Mouse (Mus musculus) embryo, embryonic 11.5 days (tissue): ENCODE results near the gene Txndc2.
A peak's percentile ranks its signal among the peaks of the same experiment; 100 is the strongest.
"Not testable (repeated sequence)": the region's sequence is repeated elsewhere in the genome, so short reads cannot be mapped to it uniquely, and the experiment has no call there.

ENCODE experiments used
- DNase-seq: peaks from one replicate; pipeline ENCODE4 v3.0.0-alpha.2; 2012; ENCODE audit warnings: low read depth, low spot score

The Txndc2 gene

GRCm38 (mm10) chr17:65656076-65656475 lies 14.1 kb upstream of the Txndc2 start:
- no peak for DNase-seq

DNA sequence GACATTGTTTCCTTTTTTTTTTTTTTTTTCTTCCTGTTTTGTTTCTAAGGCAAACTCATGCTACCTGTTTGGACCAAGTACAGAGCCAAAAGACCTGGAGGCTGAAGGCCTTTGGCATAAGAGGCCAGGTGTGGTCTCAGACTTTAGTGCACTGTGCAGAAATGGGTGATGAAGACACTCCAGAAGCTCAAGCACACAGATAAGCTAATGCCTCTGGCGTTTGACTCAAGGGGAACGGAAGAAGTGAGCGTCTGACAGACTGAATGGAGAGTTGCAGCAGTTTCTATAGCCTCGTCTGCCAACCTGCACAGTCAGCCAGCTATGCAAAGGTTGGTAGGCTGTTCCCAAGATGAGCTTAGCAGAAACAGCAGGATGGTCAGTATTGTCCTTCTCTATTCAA lies 13.6 kb upstream of the Txndc2 start:
- DNase-seq = no peak

DNA sequence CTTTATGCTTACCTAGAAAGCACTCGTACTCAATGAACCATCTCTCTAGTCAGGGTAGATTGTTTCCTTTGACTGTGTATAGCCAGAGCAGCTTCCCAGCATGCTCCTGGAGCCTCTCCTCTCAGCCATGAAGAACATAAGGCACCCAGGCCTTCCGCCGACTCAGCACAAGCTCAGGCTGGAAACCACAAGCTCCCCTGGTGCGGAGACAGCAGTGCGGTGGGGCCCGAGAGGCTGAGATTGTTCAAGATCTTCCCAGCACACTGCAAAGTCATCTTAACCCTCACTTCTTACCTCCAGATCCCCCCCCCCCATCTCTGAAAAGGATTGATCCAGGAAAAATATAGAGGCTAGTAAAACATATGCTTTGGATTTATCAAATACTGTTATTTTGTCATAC lies 8.6 kb upstream of the Txndc2 start:
- no peak for DNase-seq

DNA sequence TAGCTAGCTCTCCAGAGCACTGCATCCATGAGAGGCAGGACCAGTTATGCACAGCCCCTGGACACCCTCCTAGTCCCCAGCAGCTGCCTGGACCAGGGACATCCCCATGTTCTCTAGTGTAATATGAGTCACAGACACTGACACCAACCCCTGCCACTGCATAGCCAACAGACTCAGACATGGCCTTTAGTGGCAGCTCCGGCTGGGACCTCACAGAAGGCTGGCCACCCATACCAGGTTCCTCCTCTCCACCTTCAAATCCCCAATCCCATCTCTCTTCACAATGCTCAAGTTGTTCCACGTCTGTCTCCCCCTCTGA lies 7.2 kb upstream of the Txndc2 start:
- no peak for DNase-seq

- DNase-seq = no peak
Observed at GRCm38 (mm10) chr17:65648371-65649174, 6.6 kb upstream of the Txndc2 start.

- no peak for DNase-seq
Observed at GRCm38 (mm10) chr17:65647961-65648360, 6.0 kb upstream of the Txndc2 start.

DNA sequence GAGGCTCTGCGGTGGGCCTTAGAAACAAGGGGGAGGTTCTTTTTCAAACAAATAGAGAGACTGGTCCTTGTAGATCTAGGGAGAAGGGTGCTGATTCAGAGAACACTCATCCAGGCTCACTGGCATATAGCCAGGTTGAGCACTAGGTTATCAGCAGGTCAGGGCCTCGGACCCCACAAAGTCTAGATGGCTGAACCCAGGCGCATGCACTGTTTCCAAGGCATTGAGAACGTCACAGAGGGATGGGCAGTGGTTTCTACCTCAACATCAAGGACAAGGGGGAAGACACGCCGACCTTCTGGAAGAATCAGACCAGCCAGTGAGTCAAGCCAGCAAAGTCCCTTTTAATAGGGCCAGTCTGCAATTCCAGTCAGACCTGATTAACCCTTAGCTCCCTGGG lies 5.3 kb upstream of the Txndc2 start:
- DNase-seq = no peak

DNA sequence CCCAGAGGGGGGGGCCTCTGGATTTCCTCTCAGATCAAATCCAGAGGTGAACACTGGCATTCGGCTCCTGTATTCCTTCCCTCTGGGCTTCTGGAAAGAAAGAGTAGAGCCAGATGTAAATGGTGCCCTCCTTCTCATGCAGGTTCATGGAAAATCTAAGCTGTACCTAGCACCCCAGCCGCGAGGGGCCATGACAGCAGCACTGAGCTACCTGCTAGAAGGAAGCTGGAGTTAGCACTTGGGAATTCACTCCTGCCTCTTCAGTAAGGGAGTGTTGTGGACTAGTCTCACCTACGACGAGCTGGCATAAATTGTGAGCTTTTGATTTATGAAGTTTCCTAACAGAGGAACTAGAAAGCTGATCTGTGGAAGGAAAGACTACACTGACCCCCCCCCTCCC lies 1.6 kb upstream of the Txndc2 start:
- DNase-seq = no peak

- no peak for DNase-seq
Observed at GRCm38 (mm10) chr17:65643051-65643521, 1.1 kb upstream of the Txndc2 start.

GRCm38 (mm10) chr17:65642578-65642991 lies 617 bp upstream of the Txndc2 start:
- DNase-seq = no peak

DNA sequence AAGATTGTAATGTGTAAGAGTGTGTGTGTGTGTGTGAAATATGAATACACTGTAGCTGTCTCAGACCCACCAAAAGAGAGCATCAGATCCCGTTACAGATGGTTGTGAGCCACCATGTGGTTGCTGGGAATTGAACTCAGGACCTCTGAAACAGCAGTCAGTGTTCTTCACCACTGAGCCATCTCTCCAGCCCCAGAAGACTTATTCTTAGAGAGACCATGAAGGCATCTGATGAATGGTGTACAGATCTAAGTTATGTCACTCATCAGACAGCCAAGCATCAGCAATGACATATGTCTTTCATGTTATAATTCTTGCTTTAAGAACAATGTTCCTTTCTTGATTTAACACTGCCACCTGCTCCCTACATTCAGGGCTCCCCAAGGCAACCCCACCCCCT lies 2.8 kb downstream of the Txndc2 start:
- no peak for DNase-seq

DNA sequence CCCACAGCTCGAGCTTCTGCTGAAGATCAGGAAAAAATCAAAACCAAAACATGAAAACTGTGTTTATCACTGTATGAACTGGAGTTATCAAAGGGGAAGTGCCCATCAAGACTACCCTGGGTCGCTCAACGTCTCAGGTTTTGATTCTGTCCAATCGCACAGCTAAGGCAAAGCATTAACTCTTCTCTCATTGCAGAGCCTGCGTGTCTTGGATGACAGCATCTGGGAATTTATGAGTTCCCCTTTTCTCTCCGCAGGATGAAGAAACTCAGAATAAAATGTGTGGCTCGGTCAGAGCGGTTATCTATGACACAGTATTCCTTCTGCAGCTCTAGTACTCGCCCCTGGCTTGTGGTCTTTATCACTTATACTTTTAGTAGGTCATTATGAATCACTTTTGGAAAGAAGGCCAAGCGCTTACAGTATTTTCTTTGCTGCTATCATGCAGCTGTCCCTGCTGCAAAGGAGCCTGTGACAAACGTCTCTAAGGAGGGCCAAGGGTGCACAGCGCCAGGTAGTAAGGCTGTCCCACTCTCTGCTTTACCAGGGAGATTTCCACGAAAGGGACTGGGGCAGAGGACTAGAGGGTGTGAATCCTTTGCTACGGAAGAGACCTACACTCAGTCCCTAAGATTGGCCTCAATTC lies 6.1 kb downstream of the Txndc2 start:
- no peak for DNase-seq

DNA sequence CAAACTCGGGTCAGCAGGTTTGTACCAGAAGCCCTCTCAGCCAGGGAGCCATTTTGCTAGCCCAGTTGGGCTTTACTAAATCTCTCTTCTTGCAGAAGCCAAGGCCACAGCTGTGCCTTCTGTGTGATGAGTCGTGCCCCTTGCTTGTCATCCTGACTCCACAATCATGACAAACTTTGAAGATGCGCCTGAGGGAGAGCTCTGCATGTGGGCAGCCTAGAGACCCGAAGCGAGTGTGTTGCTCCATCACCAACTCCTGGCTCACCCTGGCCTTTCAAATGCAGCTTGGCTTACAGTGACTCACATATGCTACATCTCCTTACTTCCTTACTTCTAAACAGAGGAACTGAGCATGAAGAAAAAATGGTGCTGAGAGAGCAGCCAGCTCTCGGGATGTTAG lies 12.0 kb downstream of the Txndc2 start:
- no peak for DNase-seq

- not testable (repeated sequence) for DNase-seq
Observed at GRCm38 (mm10) chr17:65628823-65629532, 13.0 kb downstream of the Txndc2 start.

DNA sequence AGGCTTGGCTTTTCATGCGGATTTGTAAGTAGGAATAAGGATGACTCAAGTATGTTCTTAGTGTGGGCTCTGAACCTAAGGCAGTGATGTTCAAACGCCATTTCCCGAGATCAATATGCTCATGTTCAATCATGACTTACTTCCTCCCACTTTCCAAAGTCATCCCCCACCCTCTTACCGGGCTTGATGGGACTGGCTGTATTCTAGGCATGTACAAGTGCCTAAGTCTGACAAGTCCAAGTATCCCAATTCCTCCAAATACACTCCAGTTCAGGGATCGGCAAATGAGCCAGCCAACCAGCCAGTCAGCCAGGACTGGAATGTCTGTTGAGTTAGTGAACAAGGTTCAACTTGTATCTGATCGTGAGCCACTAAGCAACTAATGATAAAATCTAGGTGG lies 15.7 kb downstream of the Txndc2 start:
- DNase-seq = no peak

DNA sequence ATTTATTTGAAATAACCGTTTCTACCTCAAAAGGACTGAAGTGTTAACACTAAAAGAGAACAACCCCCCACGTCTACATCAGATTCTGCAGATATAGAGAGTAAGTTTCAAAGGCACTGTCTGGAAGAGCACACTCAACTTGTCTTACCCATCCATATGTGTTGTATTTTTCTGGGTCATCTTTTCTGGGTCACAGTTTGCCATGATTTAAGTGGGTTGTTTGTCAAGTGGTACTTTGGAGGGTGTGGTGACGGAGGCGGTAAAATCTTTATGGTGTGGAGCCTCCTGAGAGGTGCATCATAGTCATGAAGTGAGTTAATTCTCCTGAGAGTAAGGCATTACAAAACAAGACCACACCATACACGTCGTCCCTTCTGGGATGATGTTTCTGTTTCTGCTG lies 16.4 kb downstream of the Txndc2 start:
- no peak for DNase-seq

GRCm38 (mm10) chr17:65623130-65623529 lies 18.8 kb downstream of the Txndc2 start:
- no peak for DNase-seq

DNA sequence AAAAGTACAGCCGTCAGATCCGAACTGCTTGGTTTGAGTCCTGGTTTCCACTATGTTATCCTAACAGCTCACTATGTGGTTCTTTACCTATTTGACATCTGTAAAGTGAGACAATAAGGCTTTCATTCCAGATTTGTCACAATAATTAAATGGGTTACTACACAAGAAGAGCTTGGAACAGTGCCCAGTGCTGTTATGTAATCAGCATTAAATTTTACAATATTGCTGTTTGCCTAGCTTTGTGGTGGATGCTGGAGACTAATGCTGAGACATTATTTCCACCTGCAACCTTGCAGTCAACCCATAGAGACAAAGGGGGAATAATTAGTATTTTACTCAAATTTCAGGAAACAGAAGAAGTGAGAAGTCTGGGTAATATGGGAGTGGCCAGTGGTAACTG lies 23.5 kb downstream of the Txndc2 start:
- DNase-seq = no peak

DNA sequence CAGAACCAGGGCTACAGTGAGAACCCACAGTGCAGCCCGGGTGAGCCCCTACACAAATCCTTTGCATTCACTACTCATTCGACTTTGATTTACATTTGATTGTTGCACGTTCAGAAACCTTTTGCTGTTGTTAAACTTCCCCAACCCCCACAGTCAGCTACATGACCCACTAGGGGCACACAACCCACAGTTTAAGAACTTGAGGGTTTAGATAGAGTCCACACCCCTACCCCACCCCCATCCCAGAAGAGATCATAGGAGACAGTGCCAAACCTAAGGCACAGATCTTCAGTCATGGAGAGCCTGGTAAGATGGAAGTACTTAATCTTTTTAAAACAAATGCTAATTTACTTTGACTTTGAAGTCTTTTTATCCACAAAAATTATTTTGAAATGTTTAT lies 26.3 kb downstream of the Txndc2 start:
- DNase-seq = no peak

DNA sequence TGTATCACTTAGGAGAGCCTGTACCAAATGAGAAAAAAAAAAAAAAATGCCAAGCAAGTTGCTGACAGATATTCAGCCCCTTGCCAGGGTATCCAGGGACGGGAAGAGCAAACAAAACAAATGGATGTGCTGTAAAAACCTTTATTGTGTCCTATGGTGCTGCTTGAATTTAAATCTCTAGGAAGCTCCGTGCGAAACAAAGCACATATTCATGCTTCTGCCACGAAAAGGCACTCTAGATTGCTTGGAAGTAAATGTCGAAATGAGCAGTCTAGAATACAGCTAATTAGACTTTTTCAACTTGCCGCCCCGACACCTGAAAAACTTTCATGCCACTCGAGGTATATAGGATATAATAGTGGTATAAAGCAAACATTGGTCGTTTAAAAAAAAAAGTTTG lies 27.5 kb downstream of the Txndc2 start:
- DNase-seq = no peak

GRCm38 (mm10) chr17:65613463-65614412 lies 28.2 kb downstream of the Txndc2 start, which contains the start of gene Vapa:
Gene Vapa, minus strand, starts transcription at chr17:65613555.
- peak; percentile 95 for DNase-seq

GRCm38 (mm10) chr17:65613142-65613462 lies 28.9 kb downstream of the Txndc2 start:
- no peak for DNase-seq
